Mouse (Mus musculus) layer of hippocampus, adult 9-10 months (tissue): ENCODE measurements around the gene Eml1.

Experiments used
- DNase-seq: peaks from one replicate; pipeline ENCODE4 v3.0.0; 2022; ENCODE audit warnings: low spot score

The Eml1 gene

GRCm38 (mm10) chr12:108551731-108552130 lies 181.0 kb downstream of the Eml1 start:
- no peak for DNase-seq

- DNase-seq: no peak
These were observed 182.3 kb downstream of the Eml1 start for GRCm38 (mm10) chr12:108553079-108553478.

GRCm38 (mm10) chr12:108554120-108554841 lies 183.5 kb downstream of the Eml1 start, which contains the start of gene Evl:
Gene Evl (plus strand): TSS chr12:108554720.
- peak; percentile 31 for DNase-seq

- DNase-seq: no peak
These were observed 184.3 kb downstream of the Eml1 start for GRCm38 (mm10) chr12:108554861-108555556.

GRCm38 (mm10) chr12:108558194-108558593 lies 187.4 kb downstream of the Eml1 start:
- DNase-seq: no peak

GRCm38 (mm10) chr12:108563238-108563637 lies 192.5 kb downstream of the Eml1 start:
- DNase-seq: no peak

DNA sequence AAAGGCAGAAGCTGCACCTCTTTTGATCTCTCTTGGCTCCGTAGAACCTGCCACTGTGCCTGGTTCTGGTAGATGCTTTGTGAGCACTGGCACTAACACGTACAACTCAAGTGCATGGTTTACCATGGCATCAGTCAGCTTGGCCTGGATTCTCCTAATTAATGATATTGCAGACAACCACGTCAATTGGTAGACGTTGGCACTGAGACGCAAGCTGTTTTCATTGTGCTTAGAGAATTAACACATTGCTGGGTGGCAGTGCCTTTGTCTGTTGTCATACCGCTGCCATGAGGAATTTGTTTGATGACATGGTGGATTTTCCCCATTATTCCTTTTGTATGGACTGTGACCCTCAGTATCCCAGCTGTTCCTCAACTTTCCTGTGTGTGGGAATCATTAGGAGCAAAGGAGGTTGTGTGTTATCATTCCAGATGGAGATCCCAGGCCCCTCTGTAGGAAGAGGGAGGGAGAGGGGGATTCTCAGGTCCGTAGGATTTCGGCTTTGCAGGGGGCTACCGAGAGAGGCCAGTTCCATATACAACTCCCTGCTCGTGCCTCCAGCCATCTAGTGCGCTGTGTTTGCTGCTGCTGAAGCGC lies 194.3 kb downstream of the Eml1 start:
- no peak for DNase-seq

GRCm38 (mm10) chr12:108579156-108579871 lies 208.6 kb downstream of the Eml1 start:
- DNase-seq: no peak

GRCm38 (mm10) chr12:108583775-108584174 lies 213.0 kb downstream of the Eml1 start:
- DNase-seq: no peak
